Mouse (Mus musculus): ENCODE data around the gene Nlk.
"Not testable (repeated sequence)": the region's sequence is repeated elsewhere in the genome, so short reads cannot be mapped to it uniquely, and the experiment has no call there.

Nlk gene

GRCm38 (mm10) chr11:78596750-78597149 is 100.4 kb downstream of the Nlk start:
- DNase-seq (ENCODE audit: low read depth, low spot score): no peak

- no peak for DNase-seq (ENCODE audit: low read depth, low spot score)
Measured at GRCm38 (mm10) chr11:78595773-78596172, 101.4 kb downstream of the Nlk start.

- no peak for DNase-seq (ENCODE audit: low read depth, low spot score)
Measured at GRCm38 (mm10) chr11:78594271-78594964, 102.8 kb downstream of the Nlk start.

GRCm38 (mm10) chr11:78587677-78588076 is 109.5 kb downstream of the Nlk start:
- not testable (repeated sequence) for DNase-seq (ENCODE audit: low read depth, low spot score)

GRCm38 (mm10) chr11:78586099-78586498 is 111.1 kb downstream of the Nlk start:
- DNase-seq (ENCODE audit: low read depth, low spot score): peak; percentile 49

GRCm38 (mm10) chr11:78582848-78583247 is 114.3 kb downstream of the Nlk start:
- no peak for DNase-seq (ENCODE audit: low read depth, low spot score)

GRCm38 (mm10) chr11:78574975-78575374 is 122.2 kb downstream of the Nlk start:
- no peak for DNase-seq (ENCODE audit: low read depth, low spot score)

- no peak for DNase-seq (ENCODE audit: low read depth, low spot score)
Measured at GRCm38 (mm10) chr11:78574536-78574935, 122.6 kb downstream of the Nlk start.

GRCm38 (mm10) chr11:78574031-78574430 is 123.1 kb downstream of the Nlk start:
- DNase-seq (ENCODE audit: low read depth, low spot score): not testable (repeated sequence)

- no peak for DNase-seq (ENCODE audit: low read depth, low spot score)
Measured at GRCm38 (mm10) chr11:78571854-78572253, 125.3 kb downstream of the Nlk start.

- DNase-seq (ENCODE audit: low read depth, low spot score): no peak
Measured at GRCm38 (mm10) chr11:78571441-78571840, 125.7 kb downstream of the Nlk start.

GRCm38 (mm10) chr11:78569806-78570205 is 127.4 kb downstream of the Nlk start:
- DNase-seq (ENCODE audit: low read depth, low spot score): no peak

- DNase-seq (ENCODE audit: low read depth, low spot score): no peak
Measured at GRCm38 (mm10) chr11:78568827-78569226, 128.3 kb downstream of the Nlk start.

GRCm38 (mm10) chr11:78567614-78568013 is 129.6 kb downstream of the Nlk start:
- DNase-seq (ENCODE audit: low read depth, low spot score): no peak

GRCm38 (mm10) chr11:78566775-78567174 is 130.4 kb downstream of the Nlk start:
- DNase-seq (ENCODE audit: low read depth, low spot score): no peak

GRCm38 (mm10) chr11:78560447-78560846 is 136.7 kb downstream of the Nlk start:
- DNase-seq (ENCODE audit: low read depth, low spot score): peak; percentile 80

- peak; percentile 69 for DNase-seq (ENCODE audit: low read depth, low spot score)
Measured at GRCm38 (mm10) chr11:78557241-78557640, 139.9 kb downstream of the Nlk start.

- no peak for DNase-seq (ENCODE audit: low read depth, low spot score)
Measured at GRCm38 (mm10) chr11:78556070-78556469, 141.1 kb downstream of the Nlk start.

- no peak for DNase-seq (ENCODE audit: low read depth, low spot score)
Measured at GRCm38 (mm10) chr11:78555623-78556022, 141.6 kb downstream of the Nlk start.

- no peak for DNase-seq (ENCODE audit: low read depth, low spot score)
Measured at GRCm38 (mm10) chr11:78551059-78551398, 146.1 kb downstream of the Nlk start.

GRCm38 (mm10) chr11:78550168-78551058 is 146.8 kb downstream of the Nlk start, which contains the start of gene Tmem97:
Gene Tmem97, minus strand, starts transcription at chr11:78550777.
- DNase-seq (ENCODE audit: low read depth, low spot score): peak; percentile 99

GRCm38 (mm10) chr11:78549491-78549987 is 147.6 kb downstream of the Nlk start:
- DNase-seq (ENCODE audit: low read depth, low spot score): no peak
